Mouse (Mus musculus): ENCODE results near the gene Gpr183.

DNA sequence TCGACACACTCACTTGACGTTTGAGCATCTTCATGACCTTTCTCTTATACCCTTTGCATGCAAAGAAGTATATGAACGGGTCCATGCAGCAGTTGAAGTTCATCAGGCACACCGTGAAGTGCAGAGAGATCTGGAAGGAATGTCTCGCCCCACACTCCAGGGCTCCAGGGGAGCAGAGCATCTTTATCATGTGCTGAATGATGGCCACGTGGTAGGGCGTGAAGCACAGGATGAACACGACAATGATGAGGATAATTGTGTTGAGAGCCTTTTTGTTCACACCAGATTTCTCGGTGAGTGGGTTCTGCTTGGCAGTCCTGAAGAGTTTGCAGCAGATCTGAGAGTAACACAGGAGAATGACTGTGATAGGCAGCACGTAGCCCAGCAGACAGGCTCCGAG lies 10.9 kb downstream of the Gpr183 start:
- TF ChIP-seq POLR2A (IDR thresholded peaks at IDR 0.05; ENCODE audit: extremely low read depth, insufficient read depth, low read length), result no peak
- TF ChIP-seq CTCF (IDR thresholded peaks at IDR 0.05; ENCODE audit: low read depth, low read length), result no peak

All from liver, adult 2 months (tissue).